Mouse (Mus musculus) lung, postnatal 0 days (tissue): ENCODE results near the gene Mical2. TPM values are rescaled to one million over a fixed set of nuclear protein-coding genes. Genes with fewer than 3 reads are reported as not detected.

Experiments
- ATAC-seq: fragments of 200-750 bp; cut with Nextera tagmentation; 2 replicates; pipeline ENCODE4 v1.8.0; 2017; ENCODE audit warnings: moderate library complexity
- DNase-seq: peaks from one replicate; pipeline ENCODE4 v3.0.0-alpha.2; 2016; ENCODE audit warnings: low spot score
- H3K27ac ChIP-seq: fragments of 300-500 bp; sonication (generic); 2 replicates; pipeline ENCODE4 v1.5.1; 2014; ENCODE audit warnings: antibody characterized with exemption, mild to moderate bottlenecking, low read length, mixed read lengths
- H3K27me3 ChIP-seq: fragments of 300-500 bp; sonication (generic); replicated peaks from 2 replicates; pipeline ENCODE4 v1.6.1; 2014; ENCODE audit warnings: low read length, mixed read lengths; ENCODE audit not compliant: insufficient read depth
- H3K36me3 ChIP-seq: fragments of 300-500 bp; sonication (generic); 2 replicates; pipeline ENCODE4 v1.6.1; 2014; ENCODE audit warnings: low read length, mixed read lengths; ENCODE audit not compliant: insufficient read depth
- H3K4me1 ChIP-seq: fragments of 300-500 bp; sonication (generic); 2 replicates; pipeline ENCODE4 v1.6.1; 2014; ENCODE audit warnings: antibody characterized with exemption, low read depth, low read length, mixed read lengths; ENCODE audit not compliant: insufficient read depth
- H3K4me2 ChIP-seq: fragments of 300-500 bp; sonication (generic); replicated peaks from 2 replicates; pipeline ENCODE4 v1.6.1; 2014; ENCODE audit warnings: low read depth, mild to moderate bottlenecking, low read length, moderate library complexity, mixed read lengths
- H3K4me3 ChIP-seq: fragments of 300-500 bp; sonication (generic); 2 replicates; pipeline ENCODE4 v1.5.1; 2014; ENCODE audit warnings: low read depth, low read length
- H3K9ac ChIP-seq: fragments of 300-500 bp; sonication (generic); replicated peaks from 2 replicates; pipeline ENCODE4 v1.6.1; 2014; ENCODE audit warnings: low read depth, mild to moderate bottlenecking
- H3K9me3 ChIP-seq: fragments of 300-500 bp; sonication (generic); 2 replicates; pipeline ENCODE4 v1.6.1; 2016; ENCODE audit warnings: low read length, mixed read lengths
- CTCF ChIP-seq: IDR thresholded peaks from 2 replicates; pipeline ENCODE4 v1.5.1; 2016; ENCODE audit warnings: antibody characterized with exemption, mild to moderate bottlenecking
- EP300 ChIP-seq: IDR thresholded peaks from 2 replicates; pipeline ENCODE4 v1.6.1; 2016; ENCODE audit warnings: antibody characterized with exemption, mild to moderate bottlenecking, control low read depth
- WGBS: fragments of 180-500 bp; shearing (Covaris S2); extraction: QIAGEN DNeasy Blood & Tissue Kit; methylation state at CpG from one replicate; pipeline ENCODE4 v1.1.7; 2014; 5-methylcytosine and 5-hydroxymethylcytosine counted together
- polyA plus RNA-seq: library from polyadenylated mRNA; unstranded; fragments of >200 nt; fragmentation: Nextera tagmentation; extraction: Ambion mirVana; gene quantifications from 2 replicates; pipeline ENCODE4 v1.2.1, GENCODE M21; 2015

Mical2 gene
- polyA plus RNA-seq, 1 experiment from 2014 or later, result 19.7 TPM

DNA sequence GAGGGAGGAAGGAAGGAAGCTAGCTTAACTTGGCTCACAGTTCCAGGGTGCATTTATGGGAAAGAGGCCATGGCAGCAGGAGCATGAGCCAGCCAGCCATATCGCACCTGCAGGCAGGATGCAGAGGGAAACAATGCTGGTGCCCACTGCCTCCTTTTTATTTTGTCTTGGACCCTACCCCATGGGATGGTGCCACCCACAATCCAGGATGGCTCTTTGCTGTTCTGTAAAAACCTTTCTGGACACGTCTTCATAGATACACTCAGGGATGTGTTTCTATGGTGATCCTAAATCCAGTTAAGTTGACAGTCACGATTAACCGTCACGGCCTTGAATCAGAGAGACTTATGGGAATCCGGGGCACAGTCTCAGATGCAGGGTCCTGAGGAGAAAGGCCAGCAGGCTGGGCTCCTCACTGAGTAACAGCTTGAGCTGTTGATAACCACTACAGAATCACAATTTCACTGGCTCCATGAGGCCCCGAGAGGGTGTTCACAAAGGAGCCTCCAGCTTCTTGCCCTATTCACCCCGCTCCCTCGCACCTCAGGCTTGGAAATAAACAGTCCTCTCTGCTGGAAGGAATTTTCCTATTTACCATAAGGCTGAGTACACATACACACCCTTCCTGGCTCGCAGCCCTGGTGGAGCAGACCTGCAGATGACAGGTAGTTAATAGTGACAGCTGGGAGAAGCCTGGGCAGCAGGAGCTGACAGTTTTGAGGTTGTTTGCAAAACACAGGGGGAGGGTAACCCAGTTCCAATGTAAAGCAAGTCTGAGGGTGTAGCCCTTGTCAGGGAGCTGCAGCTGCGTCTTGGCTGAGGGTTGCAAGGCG lies 218.7 kb downstream of the Mical2 start:
- DNase-seq (peak; percentile 80), ATAC-seq (peak; percentile 90)
- Histone ChIP-seq H3K9ac (no peak overlapping the region), H3K27me3 (no peaks in the 10 kb centered on the region), H3K27ac (peak overlapping the region; percentile 40), H3K4me1 (peaks cover 10% of the 10 kb centered on the region), H3K9me3 (no peaks in the 10 kb centered on the region), H3K4me2 (0 out of 2 replicates have a peak overlapping the region, but pooled peaks have one; percentile 19), H3K4me3 (no peak overlapping the region), H3K36me3 (no peaks in the 10 kb centered on the region)
- WGBS, result 26% methylated on average over 12 of the region's 12 CpGs
- no peak; the same call in 1 of the 2 replicates for TF ChIP-seq EP300
- 0 out of 2 replicates have a peak, but pooled peaks have one; percentile 16 for TF ChIP-seq CTCF

- Histone ChIP-seq H3K4me2 (0 out of 2 replicates have a peak overlapping the region, but pooled peaks have one; percentile 19), H3K27me3 (no peaks in the 10 kb centered on the region), H3K9me3 (no peaks in the 10 kb centered on the region), H3K27ac (peak overlapping the region; percentile 40), H3K36me3 (no peaks in the 10 kb centered on the region), H3K4me3 (no peak overlapping the region), H3K9ac (no peak overlapping the region), H3K4me1 (peaks cover 10% of the 10 kb centered on the region)
- no peak for ATAC-seq
- TF ChIP-seq CTCF (no peak), EP300 (no peak)
- 39% methylated on average over 9 of the region's 9 CpGs for WGBS
- DNase-seq, result no peak
Measured at GRCm38 (mm10) chr7:112444985-112445367, 219.3 kb downstream of the Mical2 start.

DNA sequence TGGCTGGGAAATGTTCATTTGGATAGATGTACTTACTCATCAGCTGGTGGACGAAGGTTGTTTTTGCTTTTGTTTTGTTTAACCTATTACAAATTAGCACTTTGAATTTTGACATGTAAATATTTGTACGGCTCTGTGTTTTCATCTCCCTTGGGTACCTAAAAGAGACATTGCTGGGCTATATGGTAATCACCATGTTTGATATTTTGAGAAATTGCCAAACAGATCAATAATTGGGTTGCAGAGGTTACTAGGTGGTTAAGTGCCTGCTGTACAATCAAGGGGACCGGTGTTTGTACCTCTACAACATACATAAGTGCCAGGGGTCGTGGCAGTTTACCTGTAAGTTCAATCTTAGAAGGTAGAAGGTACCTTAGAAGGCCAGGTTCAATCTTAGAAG lies 220.8 kb downstream of the Mical2 start:
- Histone ChIP-seq H3K4me2 (no peak overlapping the region), H3K9ac (no peak overlapping the region), H3K4me3 (no peak overlapping the region), H3K9me3 (no peaks in the 10 kb centered on the region), H3K27ac (no peak overlapping the region), H3K36me3 (no peaks in the 10 kb centered on the region), H3K27me3 (no peaks in the 10 kb centered on the region), H3K4me1 (peaks cover 10% of the 10 kb centered on the region)
- ATAC-seq (no peak), DNase-seq (no peak)
- 89% methylated on average over 4 of the region's 4 CpGs for WGBS
- TF ChIP-seq CTCF, result no peak
- TF ChIP-seq EP300, result no peak

DNA sequence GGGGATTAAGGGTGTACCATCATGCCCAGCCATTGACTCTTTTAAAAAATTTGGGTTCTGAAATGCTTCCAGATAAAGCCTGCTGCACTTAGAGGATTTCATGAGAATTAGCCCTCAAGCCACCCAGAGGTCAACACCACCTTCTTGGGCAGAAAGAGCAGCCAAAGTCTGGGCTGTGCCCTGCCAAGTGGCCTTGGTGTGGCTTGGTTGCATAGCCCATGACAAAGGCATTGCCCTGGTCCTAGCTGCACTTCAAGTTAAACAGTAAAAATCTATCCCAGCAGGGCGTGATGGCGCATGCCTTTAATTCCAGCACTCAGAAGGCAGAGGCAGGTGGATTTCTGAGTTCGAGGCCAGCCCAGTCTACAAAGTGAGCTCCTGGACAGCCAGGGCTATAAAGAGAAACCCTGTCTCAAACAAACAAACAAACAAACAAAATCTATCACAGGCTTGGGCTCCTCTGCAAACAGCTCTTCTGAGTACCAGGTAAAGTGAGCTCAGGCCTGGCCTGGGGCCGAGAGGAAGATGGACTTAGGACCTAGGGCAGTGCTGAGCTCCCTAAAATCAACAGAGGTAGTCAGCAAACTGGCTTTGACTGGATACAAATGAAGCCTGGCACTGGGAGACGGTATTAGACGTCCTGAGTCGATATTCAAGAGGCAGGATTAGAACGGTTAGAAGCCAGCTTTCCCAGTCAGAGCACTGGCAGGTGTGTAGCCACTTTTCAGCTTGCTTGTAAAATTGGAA lies 224.5 kb downstream of the Mical2 start:
- no peak for ATAC-seq
- no peaks in the 10 kb centered on the region for H3K27me3 ChIP-seq
- no peaks in the 10 kb centered on the region for H3K36me3 ChIP-seq
- 88% methylated on average over 8 of the region's 8 CpGs for whole genome bisulfite sequencing
- no peak overlapping the region for H3K4me3 ChIP-seq
- H3K27ac ChIP-seq, result no peak overlapping the region
- TF ChIP-seq CTCF, result no peak
- TF ChIP-seq EP300, result no peak
- H3K9ac ChIP-seq, result no peak overlapping the region
- no peak for DNase-seq
- peaks cover 4% of the 10 kb centered on the region; the same call in 1 of the 2 replicates for H3K4me1 ChIP-seq
- H3K4me2 ChIP-seq, result no peak overlapping the region
- no peaks in the 10 kb centered on the region for H3K9me3 ChIP-seq

- Histone ChIP-seq H3K4me3 (no peak overlapping the region), H3K4me2 (no peak overlapping the region), H3K36me3 (no peaks in the 10 kb centered on the region), H3K4me1 (peaks cover 14% of the 10 kb centered on the region; the same call in 1 of the 2 replicates), H3K9me3 (no peaks in the 10 kb centered on the region), H3K27me3 (no peaks in the 10 kb centered on the region), H3K9ac (no peak overlapping the region), H3K27ac (no peak overlapping the region)
- ATAC-seq (no peak), DNase-seq (no peak)
- no peak for TF ChIP-seq CTCF
- TF ChIP-seq EP300, result no peak
- 40% methylated on average over 5 of the region's 5 CpGs for WGBS
Measured at GRCm38 (mm10) chr7:112452471-112452870, 226.8 kb downstream of the Mical2 start.

GRCm38 (mm10) chr7:112453805-112454214 lies 228.2 kb downstream of the Mical2 start:
- WGBS, result 24% methylated on average over 3 of the region's 3 CpGs
- Histone ChIP-seq H3K27ac (peak overlapping the region; percentile 68), H3K9me3 (no peaks in the 10 kb centered on the region), H3K27me3 (no peaks in the 10 kb centered on the region), H3K4me1 (peaks cover 18% of the 10 kb centered on the region; the same call in 1 of the 2 replicates), H3K9ac (no peak overlapping the region), H3K36me3 (no peaks in the 10 kb centered on the region), H3K4me2 (no peak overlapping the region), H3K4me3 (no peak overlapping the region)
- peak; percentile 83 for ATAC-seq
- no peak for TF ChIP-seq EP300
- peak; percentile 76 for DNase-seq
